In the genomic region with DNA sequence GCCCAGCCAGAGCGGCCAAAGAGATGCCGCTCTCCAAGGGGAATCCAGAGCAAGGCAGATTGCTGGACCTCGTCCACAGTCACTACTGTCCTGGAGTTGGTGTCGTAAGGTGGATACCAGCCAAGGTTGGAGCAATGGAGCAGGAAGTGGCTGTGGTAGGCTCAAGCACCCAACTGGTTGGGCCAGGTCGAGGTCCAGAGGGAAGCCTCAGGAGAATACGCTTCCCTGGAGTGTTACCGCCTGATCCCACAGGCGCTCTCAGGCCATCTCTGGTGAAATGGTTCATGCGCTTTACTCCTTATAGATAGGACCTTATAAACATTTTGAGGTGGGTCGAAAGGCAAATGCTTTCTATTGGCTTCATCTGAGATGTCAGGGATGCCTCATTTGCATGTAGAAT, we compare ENCODE assay signal across 30 mouse cellular contexts. TPM values are rescaled to one million over a fixed set of nuclear protein-coding genes. Genes with fewer than 3 reads are reported as not detected.
"Had no signal": no experiment of that assay in that cellular context is flagged by ENCODE, and none has a peak within 500 bp of the region (broad histone marks: within the 10 kb centered on the region; RNA-seq: fewer than 3 reads in every experiment).

No protein-coding gene starts in this region.

- H3K36me3 ChIP-seq: liver, embryonic 15.5 days; lung, embryonic 15.5 days; midbrain, embryonic 10.5 days; midbrain, embryonic 15.5 days; neural tube, embryonic 12.5 days; neural tube, embryonic 15.5 days had no signal

- H3K4me1 ChIP-seq: liver, embryonic 15.5 days; lung, embryonic 15.5 days; midbrain, embryonic 10.5 days; midbrain, embryonic 15.5 days; neural tube, embryonic 12.5 days; neural tube, embryonic 15.5 days had no signal

- H3K27me3 ChIP-seq: lung, embryonic 15.5 days; midbrain, embryonic 15.5 days; neural tube, embryonic 12.5 days; neural tube, embryonic 15.5 days had no signal

- ATAC-seq: midbrain, embryonic 15.5 days had no signal

- H3K4me2 ChIP-seq: liver, embryonic 11.5 days; liver, embryonic 15.5 days; lung, embryonic 15.5 days; midbrain, embryonic 15.5 days; neural tube, embryonic 12.5 days; neural tube, embryonic 15.5 days had no signal

- H3K27ac ChIP-seq: kidney, postnatal 0 days; layer of hippocampus, adult 2 months; liver, embryonic 15.5 days; lung, embryonic 15.5 days; midbrain, embryonic 10.5 days; midbrain, embryonic 15.5 days; neural tube, embryonic 12.5 days; neural tube, embryonic 15.5 days; stomach, postnatal 0 days had no signal

- H3K4me3 ChIP-seq: layer of hippocampus, adult 2 months; liver, embryonic 15.5 days; lung, embryonic 15.5 days; megakaryocyte, embryonic 14.5 days; midbrain, embryonic 10.5 days; midbrain, embryonic 15.5 days; neural tube, embryonic 12.5 days; neural tube, embryonic 15.5 days had no signal

- DNase-seq: kidney, adult 2 months; kidney, postnatal 25 days; layer of hippocampus, adult 9-11 months; lung, postnatal 10 days; lung, postnatal 36 days; right cerebral cortex, adult 18-20 months; right cerebral cortex, postnatal 14 days; right cerebral cortex, postnatal 4 days; thymus, adult 2 months; thymus, postnatal 14 days had no signal

- H3K9me3 ChIP-seq: liver, embryonic 15.5 days; lung, embryonic 15.5 days; midbrain, embryonic 10.5 days; midbrain, embryonic 15.5 days; neural tube, embryonic 12.5 days; neural tube, embryonic 15.5 days had no signal

- H3K9ac ChIP-seq: liver, embryonic 15.5 days; lung, embryonic 15.5 days; midbrain, embryonic 15.5 days; neural tube, embryonic 12.5 days; neural tube, embryonic 15.5 days had no signal

RNA-seq across cellular contexts. Expression of gene Hormad1, which starts 20.5 kb away (rescaled TPM):
- total RNA-seq: layer of hippocampus, adult 2 months; layer of hippocampus, postnatal 25 days; left cerebral cortex, adult 18-20 months; left cerebral cortex, postnatal 10 days; left cerebral cortex, postnatal 36 days had no signal
- polyA plus RNA-seq: kidney, adult 2 months; kidney, embryonic 14.5 days; kidney, postnatal 0 days; large intestine, adult 2 months; limb, embryonic 11.5 days; limb, embryonic 14.5 days; liver, embryonic 15.5 days; midbrain, embryonic 10.5 days; midbrain, embryonic 15.5 days; neural tube, embryonic 12.5 days; neural tube, embryonic 15.5 days; stomach, embryonic 14.5 days; stomach, postnatal 0 days; thymus, adult 2 months had no signal
